Mouse (Mus musculus) myocyte (in vitro differentiated cells): ENCODE results near the gene Smim13.

ENCODE experiments used
- CEBPB ChIP-seq: IDR thresholded peaks from 2 replicates; pipeline ENCODE4 v1.6.1; 2011; ENCODE audit warnings: mild to moderate bottlenecking, moderate library complexity; ENCODE audit not compliant: poor library complexity, insufficient read depth, severe bottlenecking
- MAX ChIP-seq: IDR thresholded peaks from one replicate; pipeline ENCODE4 v1.6.1; 2011; ENCODE audit warnings: low read depth, mild to moderate bottlenecking, control low read depth
- MYOD1 ChIP-seq, 3 experiments: IDR thresholded peaks; one replicate each; pipeline ENCODE4 v1.6.1; 2011; ENCODE audit warnings: control low read depth in 2 of 3, low read depth in 2 of 3, mild to moderate bottlenecking in 2 of 3, moderate library complexity in 1 of 3; ENCODE audit not compliant: insufficient read length in 2 of 3, control insufficient read depth in 1 of 3
- MYOG ChIP-seq, 3 experiments: IDR thresholded peaks; one replicate each; pipeline ENCODE4 v1.6.1; 2011; ENCODE audit warnings: control low read depth in 2 of 3, low read depth in 2 of 3, mild to moderate bottlenecking in 2 of 3; ENCODE audit not compliant: insufficient read length in 2 of 3, control insufficient read depth in 1 of 3, insufficient read depth in 1 of 3
- POLR2A ChIP-seq: IDR thresholded peaks from one replicate; pipeline ENCODE4 v1.6.1; 2011; ENCODE audit warnings: low read depth, mild to moderate bottlenecking, control low read depth, moderate library complexity; ENCODE audit not compliant: insufficient read length
- TCF3 ChIP-seq: IDR thresholded peaks from one replicate; pipeline ENCODE4 v1.6.1; 2011; ENCODE audit warnings: low read depth, control low read depth; ENCODE audit not compliant: insufficient read length

- TF ChIP-seq POLR2A (no peak), MYOG (IDR thresholded peaks at IDR 0.05; ENCODE audit: control insufficient read depth in 1 of 3, insufficient read depth in 1 of 3, insufficient read length in 2 of 3, low read depth in 2 of 3) (no peak), CEBPB (no peak), TCF3 (no peak), MYOD1 (IDR thresholded peaks at IDR 0.05; ENCODE audit: control insufficient read depth in 1 of 3, insufficient read length in 2 of 3, low read depth in 2 of 3) (no peak), MAX (no peak)
Observed at GRCm38 (mm10) chr13:41252141-41252540, 2.5 kb downstream of the Smim13 start.
